Mouse (Mus musculus) right cerebral cortex, postnatal 36 days (tissue): ENCODE data around the gene Nek10.
"Not testable (repeated sequence)": the region's sequence is repeated elsewhere in the genome, so short reads cannot be mapped to it uniquely, and the experiment has no call there.

Experiments
- DNase-seq, 2 experiments: peaks; one replicate each; pipeline ENCODE4 v3.0.0; 2022; ENCODE audit warnings: low spot score in 2 of 2, mixed read lengths in 1 of 2

Nek10 gene

GRCm38 (mm10) chr14:14803115-14803514 lies at the start of gene Nek10:
Gene Nek10, plus strand, starts transcription at chr14:14803415.
- DNase-seq = not testable (repeated sequence)

- no peak for DNase-seq
Observed at GRCm38 (mm10) chr14:14781169-14781568, 22.0 kb upstream of the Nek10 start.

GRCm38 (mm10) chr14:14784223-14784622 lies 19.0 kb upstream of the Nek10 start:
- DNase-seq = no peak

GRCm38 (mm10) chr14:14786979-14787378 lies 16.2 kb upstream of the Nek10 start:
- DNase-seq = no peak

GRCm38 (mm10) chr14:14789840-14790470 lies 13.3 kb upstream of the Nek10 start:
- no peak for DNase-seq

GRCm38 (mm10) chr14:14799861-14800260 lies 3.4 kb upstream of the Nek10 start:
- no peak for DNase-seq

- DNase-seq = no peak
Observed at GRCm38 (mm10) chr14:14800332-14800731, 2.9 kb upstream of the Nek10 start.

- DNase-seq = no peak
Observed at GRCm38 (mm10) chr14:14800810-14801209, 2.4 kb upstream of the Nek10 start.

- peak; percentile 32 to 43 for DNase-seq
Observed at GRCm38 (mm10) chr14:14803921-14804517, 804 bp downstream of the Nek10 start.

GRCm38 (mm10) chr14:14804518-14805212 lies 1.4 kb downstream of the Nek10 start:
- no peak for DNase-seq

- peak in 1 of 2 experiments; percentile 16 for DNase-seq
Observed at GRCm38 (mm10) chr14:14832520-14833240, 29.5 kb downstream of the Nek10 start.

GRCm38 (mm10) chr14:14833498-14833897 lies 30.3 kb downstream of the Nek10 start:
- DNase-seq = no peak

GRCm38 (mm10) chr14:14834266-14834665 lies 31.1 kb downstream of the Nek10 start:
- DNase-seq = peak; percentile 15 to 18

GRCm38 (mm10) chr14:14837627-14838026 lies 34.4 kb downstream of the Nek10 start:
- no peak for DNase-seq

GRCm38 (mm10) chr14:14838109-14838508 lies 34.9 kb downstream of the Nek10 start:
- DNase-seq = no peak

- DNase-seq = no peak
Observed at GRCm38 (mm10) chr14:14842734-14843530, 39.7 kb downstream of the Nek10 start.

- DNase-seq = no peak
Observed at GRCm38 (mm10) chr14:14852838-14853237, 49.6 kb downstream of the Nek10 start.

GRCm38 (mm10) chr14:14860331-14860730 lies 57.1 kb downstream of the Nek10 start:
- no peak for DNase-seq

- DNase-seq = peak; percentile 55 to 56
Observed at GRCm38 (mm10) chr14:14863690-14864356, 60.6 kb downstream of the Nek10 start.

GRCm38 (mm10) chr14:14869239-14869638 lies 66.0 kb downstream of the Nek10 start:
- DNase-seq = no peak

- DNase-seq = no peak
Observed at GRCm38 (mm10) chr14:14870059-14870458, 66.8 kb downstream of the Nek10 start.
